Mouse (Mus musculus) layer of hippocampus, postnatal 36 days (tissue): ENCODE measurements at regions not wholly inside any gene's neighbourhood (a gene's known extent, or its start where the extent isn't known, plus 50 kb on each side); places are given as distances from the start of the nearest gene placed in this dataset.

ENCODE experiments used
- DNase-seq, 2 experiments: peaks; one replicate each; pipeline ENCODE4 v3.0.0; 2022

- DNase-seq = peak; percentile 78 to 81
These were observed 103.0 kb upstream of the Arrdc4 start for GRCm38 (mm10) chr7:68851981-68852575.

GRCm38 (mm10) chr7:68844606-68845005 is 95.6 kb upstream of the Arrdc4 start:
- DNase-seq = no peak

GRCm38 (mm10) chr7:68843374-68843773 is 94.3 kb upstream of the Arrdc4 start:
- DNase-seq = no peak

- DNase-seq = peak; percentile 35 to 47
These were observed 85.1 kb upstream of the Arrdc4 start for GRCm38 (mm10) chr7:68833977-68834791.

- peak; percentile 43 to 48 for DNase-seq
These were observed 84.5 kb upstream of the Arrdc4 start for GRCm38 (mm10) chr7:68833517-68833916.

GRCm38 (mm10) chr7:68829861-68830260 is 80.8 kb upstream of the Arrdc4 start:
- DNase-seq = peak; percentile 76 to 79

- DNase-seq = no peak
These were observed 75.4 kb upstream of the Arrdc4 start for GRCm38 (mm10) chr7:68824399-68824798.

- DNase-seq = no peak
These were observed 74.6 kb upstream of the Arrdc4 start for GRCm38 (mm10) chr7:68823646-68824045.

- DNase-seq = peak; percentile 48 to 62
These were observed 74.1 kb upstream of the Arrdc4 start for GRCm38 (mm10) chr7:68823189-68823588.

- DNase-seq = no peak
These were observed 66.0 kb upstream of the Arrdc4 start for GRCm38 (mm10) chr7:68814823-68815666.

GRCm38 (mm10) chr7:68809782-68810181 is 60.7 kb upstream of the Arrdc4 start:
- no peak for DNase-seq
